Mouse (Mus musculus): ENCODE measurements at regions not wholly inside any gene's neighbourhood (a gene's known extent, or its start where the extent isn't known, plus 50 kb on each side); places are given as distances from the start of the nearest gene placed in this dataset.

DNA sequence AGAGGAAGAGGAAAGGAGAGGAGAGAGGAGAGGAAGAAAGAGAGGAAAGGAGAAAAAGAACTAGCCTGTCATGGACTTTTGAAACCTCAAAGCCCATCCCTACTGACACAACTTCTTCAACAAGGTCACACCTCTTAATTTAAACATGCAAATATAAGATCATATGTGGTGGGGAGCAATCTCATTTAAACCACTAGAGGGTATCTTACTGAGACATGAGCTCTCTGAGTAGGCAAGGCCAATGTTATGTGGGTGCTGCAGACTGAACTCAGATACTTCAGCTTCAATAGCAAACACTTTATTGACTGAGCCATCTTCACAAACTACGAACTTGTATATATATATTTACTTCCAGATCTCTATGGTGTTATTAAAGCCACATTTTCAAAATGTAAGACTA lies 156.9 kb downstream of the Mex3b start:
- in situ Hi-C loops (cut with MboI, MseI): no loop called here

DNA sequence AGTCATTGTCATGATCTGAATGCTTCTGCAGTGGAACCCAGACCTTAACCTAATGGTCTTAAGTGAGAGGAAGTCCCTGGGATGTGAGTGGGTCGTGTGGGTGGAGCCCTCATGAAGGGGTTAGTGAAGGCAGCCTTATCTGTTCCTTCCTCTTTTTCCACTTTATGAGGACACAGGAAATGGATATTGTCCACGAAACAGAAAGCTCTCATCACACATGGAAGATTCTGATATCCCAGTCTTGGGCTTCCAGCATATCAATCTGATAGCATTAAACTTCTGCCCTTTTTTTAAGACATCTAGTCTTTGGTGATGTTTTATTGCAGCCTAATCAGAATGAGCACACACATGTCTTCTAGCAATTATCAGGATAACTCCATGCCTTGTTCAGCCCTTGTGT lies 164.0 kb downstream of the Mex3b start:
- in situ Hi-C loops (cut with MboI, MseI): no loop called here

DNA sequence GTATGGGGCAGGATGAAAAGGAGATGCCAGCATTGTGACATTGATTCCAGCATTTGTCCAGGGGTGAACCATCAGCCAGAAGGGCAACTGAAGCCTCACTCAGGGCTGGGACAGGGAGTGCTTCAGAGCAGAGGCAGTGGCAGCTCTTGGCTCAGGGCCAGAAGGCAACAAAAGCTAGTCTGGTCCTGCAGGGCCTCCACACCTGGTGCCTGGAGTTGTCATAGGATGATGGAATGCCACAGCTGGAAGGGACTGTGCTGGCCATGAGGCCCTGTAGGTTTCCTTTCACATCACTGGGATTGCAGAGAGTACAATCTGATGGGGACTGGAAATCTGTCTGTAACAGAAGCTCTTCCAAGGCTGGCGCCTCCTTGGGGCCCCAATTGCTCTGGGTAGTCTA lies 164.9 kb downstream of the Mex3b start:
- in situ Hi-C loops (cut with MboI, MseI): no loop called here

DNA sequence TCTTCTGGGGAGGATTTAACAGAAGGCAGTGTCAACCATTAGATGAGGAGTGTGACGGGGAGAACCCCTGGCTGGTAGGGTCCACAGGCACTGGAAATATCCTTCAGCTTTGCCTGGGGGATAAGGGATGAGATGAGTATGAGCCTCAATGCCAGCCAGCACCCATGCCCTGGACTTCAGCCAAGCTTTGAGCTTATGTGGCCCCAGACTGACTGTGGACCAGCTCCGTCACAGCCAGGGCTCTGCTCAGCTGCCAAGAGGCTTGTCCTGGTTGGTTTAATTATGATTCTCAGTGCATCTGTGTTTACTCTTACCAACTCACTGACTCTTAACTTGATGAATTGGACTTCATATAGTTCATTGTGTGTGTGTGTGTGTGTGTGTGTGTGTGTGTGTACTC lies 165.8 kb downstream of the Mex3b start:
- in situ Hi-C loops (cut with MboI, MseI): no loop called here

DNA sequence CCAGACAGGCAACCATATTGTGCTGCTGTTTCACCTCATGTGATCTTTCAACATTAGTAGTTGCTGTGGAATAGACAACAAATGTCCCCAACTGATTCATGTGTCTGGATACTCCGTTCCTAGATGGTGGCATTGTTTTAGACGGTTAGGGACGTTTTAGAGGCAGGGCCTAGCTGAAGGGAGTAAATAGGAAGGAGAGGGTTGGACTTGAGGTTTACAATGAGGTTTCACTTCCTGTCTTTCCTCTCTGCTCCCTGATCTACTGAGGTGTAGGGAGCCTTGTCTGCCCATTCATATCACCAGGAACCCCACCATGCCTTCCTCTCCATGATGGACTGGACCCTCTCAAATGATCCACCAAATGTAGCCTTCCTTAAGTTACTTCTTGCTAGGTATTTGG lies 168.1 kb downstream of the Mex3b start:
- in situ Hi-C loops (cut with MboI, MseI): no loop called here

DNA sequence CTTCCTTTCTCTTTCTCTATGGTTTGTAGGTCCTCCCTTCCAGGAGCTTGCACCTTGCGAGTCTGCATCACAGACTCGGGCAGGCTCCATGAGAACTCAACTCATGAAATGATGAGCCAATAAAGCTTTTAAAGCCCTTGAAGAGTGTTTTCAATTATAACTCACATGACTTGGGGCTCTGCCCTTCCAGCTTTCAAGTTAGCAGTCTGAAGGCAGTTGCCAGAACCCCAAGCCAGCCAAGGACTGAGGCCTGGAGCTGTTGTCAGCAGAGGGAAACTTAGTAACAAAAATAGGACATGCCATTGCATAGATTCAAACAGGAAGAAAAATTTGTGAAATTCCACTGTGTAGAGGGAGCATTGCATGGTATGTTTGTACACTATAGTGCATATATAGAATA lies 169.3 kb downstream of the Mex3b start:
- in situ Hi-C loops (cut with MboI, MseI): no loop called here

DNA sequence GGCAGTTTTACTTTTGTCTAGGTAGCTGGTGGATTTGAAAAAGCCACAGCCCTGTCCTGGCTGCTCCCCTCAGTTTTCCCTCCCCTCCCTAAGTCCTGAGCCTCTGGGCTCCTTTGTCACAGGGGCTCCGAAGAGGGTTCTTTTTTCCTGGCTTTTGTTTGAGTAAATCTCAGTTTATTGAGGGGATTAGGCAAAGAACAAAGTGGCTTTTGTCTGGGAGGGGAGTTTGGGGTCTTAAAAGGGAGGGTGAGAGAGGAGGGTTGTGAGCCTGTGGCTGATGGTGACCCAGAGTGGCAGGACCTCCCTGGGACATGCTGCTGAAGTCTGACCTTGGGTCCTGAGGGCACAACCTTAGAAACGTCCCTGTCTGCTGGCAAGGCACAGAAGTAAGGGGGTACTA lies 170.0 kb downstream of the Mex3b start:
- in situ Hi-C loops (cut with MboI, MseI): no loop called here

DNA sequence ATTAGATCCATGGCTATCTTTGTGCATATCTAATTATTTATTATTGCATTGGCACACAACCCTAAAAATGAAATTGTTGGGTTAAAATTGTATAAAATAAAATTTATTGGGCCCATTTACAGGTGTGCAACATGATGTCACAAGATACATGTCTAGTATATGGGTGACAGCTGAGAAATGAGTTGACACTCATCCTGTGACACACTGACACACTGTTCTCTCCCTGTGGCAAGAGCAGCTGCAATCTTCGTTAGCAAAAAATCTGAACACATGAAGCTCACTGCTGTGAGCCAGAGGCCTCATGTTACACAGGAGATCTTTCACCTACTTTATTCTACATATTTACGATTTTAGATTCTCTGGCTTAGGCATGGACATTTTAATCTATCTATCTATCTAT lies 170.6 kb downstream of the Mex3b start:
- in situ Hi-C loops (cut with MboI, MseI): no loop called here

DNA sequence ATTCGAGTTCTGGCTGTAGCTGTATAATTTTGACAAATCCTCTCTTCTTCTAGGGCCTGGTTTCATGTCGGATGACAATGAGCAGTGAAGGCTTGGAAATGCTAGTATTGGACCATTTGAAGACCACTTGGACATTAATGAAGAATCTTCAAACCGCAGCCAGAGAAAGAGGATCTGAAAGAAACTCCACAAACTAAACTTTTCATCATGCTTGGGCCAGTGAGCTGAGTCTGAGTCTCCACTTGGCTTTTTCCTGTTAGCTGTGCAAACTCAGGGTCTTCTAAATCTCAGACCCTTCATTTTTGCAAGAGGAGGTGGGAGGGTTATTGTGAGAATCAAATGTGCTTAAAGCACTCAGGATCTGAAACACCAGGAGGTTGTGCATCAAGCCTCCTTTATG lies 176.6 kb downstream of the Mex3b start:
- in situ Hi-C loops (cut with MboI, MseI): no loop called here

DNA sequence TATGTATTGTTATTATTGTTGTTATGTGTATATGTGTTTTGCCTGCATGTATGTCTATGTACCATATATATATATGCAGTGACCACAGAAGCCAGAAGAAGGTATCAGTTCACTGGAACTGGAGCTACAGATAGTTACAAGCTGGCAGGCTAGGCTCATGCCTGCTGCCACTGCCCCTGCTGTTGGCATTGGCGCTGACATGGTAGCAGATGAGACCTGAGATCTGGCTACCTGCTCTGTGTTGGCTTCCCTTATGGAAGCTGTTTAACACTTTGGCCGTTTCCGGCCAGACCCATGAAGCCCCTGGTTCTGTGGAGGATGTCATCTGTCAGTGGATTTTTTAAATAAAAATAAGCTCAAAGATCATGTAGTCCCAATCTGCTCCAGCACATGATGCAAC lies 178.1 kb downstream of the Mex3b start:
- in situ Hi-C loops (cut with MboI, MseI): no loop called here

DNA sequence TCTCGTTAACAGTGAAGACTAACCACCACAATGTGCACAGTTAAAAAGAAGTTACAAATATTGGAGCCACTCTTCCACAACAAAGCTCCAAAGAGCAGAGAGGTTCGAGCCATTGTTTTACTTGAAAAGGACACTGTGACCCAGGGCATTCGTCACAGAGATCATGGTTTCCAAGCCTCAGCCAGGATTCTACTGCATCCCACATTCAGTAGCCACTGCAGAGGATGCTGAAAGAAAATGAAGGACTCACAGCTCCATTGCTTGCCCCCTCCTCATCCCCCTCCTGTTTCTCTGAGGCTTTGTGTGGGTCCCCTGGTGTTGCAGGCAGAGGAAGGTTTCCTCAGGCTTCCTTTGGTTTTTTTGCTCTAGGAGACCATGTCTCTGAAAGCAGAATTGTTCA lies 182.9 kb downstream of the Mex3b start:
- in situ Hi-C loops (cut with MboI, MseI): loop anchor here (25.0 kb wide), 1 partner anchor 1338 kb away; the partner anchor contains the start of gene Homer2

DNA sequence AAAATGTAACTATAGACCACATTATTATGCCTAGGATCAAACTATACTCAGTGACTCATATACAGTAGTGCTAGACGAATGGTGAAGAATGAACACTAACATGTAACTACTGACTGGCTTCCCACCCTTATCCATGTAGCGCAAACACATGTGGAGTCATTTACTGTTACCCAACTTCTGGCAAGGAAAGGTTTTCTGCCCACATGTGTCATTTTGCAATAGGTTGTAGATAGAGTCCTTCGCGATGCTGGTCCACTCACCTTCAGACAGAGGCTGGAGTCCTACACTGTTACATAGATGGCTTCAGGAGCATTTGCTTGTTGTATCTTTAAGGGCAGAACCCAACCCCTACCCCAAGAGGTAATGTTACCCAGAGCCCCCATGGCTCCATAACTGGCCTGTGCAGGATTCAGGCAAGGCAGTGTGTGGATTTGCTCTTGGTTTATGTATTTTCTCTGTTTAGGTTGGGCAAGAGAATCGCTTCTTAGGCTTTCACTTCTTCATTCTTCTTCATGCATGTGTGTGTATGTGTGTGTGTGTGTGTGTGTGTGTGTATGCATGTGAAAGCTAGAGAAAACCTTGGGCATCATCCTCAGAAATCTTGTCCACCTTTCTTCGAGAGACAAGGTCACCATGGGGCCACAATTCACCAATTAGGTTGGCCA lies 183.8 kb downstream of the Mex3b start:
- in situ Hi-C loops (cut with MboI, MseI): loop anchor here (25.0 kb wide), 1 partner anchor 1339 kb away; the partner anchor contains the start of gene Homer2

DNA sequence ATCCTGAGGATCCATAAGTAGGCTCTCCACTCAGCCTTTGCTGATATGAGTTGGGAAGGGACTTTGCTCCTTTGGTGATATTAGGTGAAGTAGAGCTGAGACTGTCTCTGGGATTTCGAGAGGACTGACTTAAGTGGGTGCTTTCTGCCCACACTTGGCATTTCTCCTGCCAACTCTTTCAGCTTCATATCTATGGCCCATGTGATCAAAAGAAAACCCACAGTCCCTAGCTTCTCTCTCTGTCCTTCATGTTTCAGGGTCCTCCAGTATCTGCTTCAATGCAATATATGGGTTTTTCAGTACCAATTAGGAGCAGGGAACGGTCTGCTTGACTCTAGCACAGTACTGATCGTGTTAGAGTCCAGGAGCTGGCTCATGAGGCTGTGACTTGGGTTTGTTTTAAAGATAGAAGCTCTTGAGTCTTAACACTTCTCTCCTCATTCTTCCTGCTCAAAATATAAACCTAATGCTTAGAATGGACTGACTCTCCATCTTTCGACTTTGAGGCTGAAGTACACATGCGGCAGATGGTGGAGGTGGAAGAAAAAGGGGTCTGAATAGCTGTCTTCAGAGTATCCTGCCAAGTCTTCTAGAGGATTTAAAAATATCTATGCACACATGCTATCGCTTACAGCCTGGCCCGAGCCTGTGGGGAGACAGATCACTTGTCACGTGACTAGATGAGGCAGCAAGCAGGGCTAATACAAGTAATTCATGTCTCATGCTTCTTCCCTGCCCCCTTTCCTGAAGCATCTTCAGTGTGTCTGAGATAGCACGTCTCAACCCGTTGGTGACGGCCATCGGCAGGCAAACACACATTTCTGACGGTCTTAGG lies 189.2 kb downstream of the Mex3b start:
- in situ Hi-C loops (cut with MboI, MseI): loop anchor here (25.0 kb wide), 1 partner anchor 1344 kb away; the partner anchor contains the start of gene Homer2

DNA sequence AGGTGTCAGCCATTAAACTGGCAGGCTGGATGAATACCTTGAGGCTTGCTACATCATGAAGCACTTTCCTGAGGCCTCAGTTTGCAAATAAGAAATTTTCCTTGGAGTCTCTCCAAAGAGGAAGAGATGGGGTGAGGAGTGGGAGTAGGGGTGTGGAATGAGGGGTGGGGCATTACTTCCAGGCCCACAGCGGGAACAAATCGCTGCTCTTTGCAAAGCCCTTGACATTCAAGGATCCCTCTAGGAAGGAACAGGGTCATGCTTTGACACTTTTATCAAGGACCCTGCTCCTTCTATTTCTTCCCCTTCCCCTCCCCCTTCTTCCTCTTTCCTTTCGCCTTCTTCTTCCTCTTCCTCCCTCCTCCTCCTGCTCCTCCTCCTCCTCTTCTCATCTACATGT lies 193.2 kb downstream of the Mex3b start:
- in situ Hi-C loops (cut with MboI, MseI): loop anchor here (25.0 kb wide), 1 partner anchor 1348 kb away; the partner anchor contains the start of gene Homer2

DNA sequence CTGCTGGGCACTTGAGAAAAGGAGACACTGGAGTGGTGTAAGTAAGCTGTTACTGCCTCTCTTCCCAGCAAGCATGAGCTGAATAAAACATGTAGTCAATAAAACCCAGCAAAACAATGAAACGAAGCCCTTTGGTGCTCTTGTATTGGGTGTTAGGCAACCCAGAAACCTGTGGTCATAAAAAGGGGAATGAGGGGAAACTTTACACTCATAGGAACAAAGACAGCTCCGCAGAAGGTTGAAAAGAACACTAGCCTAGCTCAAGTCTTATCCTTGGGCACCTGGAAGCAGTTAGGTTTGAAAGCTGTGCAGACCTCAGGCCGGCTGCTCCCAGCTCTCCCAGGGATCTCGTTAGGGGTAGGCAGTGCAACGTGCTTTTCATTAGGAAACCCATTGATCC lies 193.6 kb downstream of the Mex3b start:
- in situ Hi-C loops (cut with MboI, MseI): loop anchor here (25.0 kb wide), 1 partner anchor 1348 kb away; the partner anchor contains the start of gene Homer2

DNA sequence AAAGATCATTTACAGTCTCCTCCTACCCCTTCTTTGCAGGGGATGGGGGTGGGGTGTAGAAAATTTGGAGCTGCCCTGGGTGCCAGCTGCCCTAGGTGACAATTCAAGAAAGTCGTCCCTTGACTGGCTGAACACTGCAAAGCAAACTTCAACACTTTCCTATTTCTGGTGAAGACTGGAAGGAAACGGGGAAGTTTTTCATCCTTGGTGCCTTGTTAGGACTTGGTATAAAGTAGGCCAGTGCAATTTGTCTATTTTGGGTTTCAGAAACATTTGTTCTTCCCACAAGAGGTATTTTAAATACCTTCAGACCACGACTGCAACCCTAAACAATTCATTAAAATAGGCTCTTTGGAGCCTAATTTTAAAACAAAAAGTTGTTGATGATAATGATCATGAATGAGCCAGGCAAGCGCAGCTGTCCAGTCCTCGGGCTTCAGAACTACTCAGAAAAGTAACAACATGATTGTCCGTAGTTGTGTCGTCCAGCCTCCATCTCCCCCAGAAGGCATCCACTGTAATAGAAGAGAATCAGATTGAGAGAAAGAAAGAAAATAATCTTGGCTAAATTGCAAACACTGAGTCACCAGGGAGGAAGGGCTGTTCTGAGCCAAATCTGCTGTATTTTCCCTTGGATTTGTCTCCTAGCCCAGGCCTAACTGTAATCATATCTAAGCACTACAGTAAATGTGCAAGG lies 194.2 kb downstream of the Mex3b start:
- in situ Hi-C loops (cut with MboI, MseI): loop anchor here (25.0 kb wide), 1 partner anchor 1349 kb away; the partner anchor contains the start of gene Homer2

DNA sequence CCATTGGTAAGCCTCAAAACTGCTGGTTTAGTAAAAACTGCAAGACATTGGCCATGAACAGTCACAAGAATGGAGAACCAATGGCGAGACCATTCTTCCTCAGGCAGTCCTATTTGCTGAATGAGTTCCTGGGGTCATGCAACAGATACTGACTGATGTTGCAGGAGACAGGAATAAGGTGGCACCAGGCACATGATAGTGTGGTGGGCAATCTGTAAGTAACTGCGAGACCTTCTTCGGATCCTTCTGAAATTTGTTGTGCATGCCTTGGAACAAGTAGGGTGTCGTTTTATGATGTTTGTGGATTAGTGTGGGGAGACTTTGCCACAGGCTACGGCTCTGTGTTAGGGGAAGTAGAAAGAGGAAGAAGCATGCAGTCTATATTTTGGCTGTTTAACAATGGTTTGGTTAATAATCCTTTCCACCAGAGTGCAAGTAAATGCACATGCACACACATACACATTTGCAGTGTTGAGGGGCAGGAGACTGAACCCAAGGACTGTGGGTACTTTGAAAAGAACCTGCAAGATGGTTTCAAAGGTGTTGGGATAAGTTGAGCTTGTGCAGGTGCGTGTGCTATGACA lies 194.9 kb downstream of the Mex3b start:
- in situ Hi-C loops (cut with MboI, MseI): loop anchor here (25.0 kb wide), 1 partner anchor 1350 kb away; the partner anchor contains the start of gene Homer2

DNA sequence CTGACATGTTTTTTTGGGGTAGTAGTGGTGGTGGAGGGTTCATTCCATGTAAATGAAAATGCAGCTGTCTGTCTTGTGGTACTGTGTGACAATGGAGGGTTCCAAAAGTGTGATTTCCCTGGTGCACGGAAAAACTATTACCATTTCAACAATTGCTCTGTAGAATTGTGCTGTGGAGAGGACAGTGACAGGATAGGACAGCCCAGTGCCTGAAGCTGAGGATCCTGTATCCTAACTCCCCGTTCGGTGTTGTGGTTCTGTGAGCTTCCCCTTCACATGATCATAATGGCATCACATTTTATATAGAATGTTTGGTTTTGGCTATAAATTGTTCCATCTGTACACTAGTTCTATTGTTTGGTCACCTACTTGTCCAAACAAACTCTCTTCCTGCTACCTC lies 196.4 kb downstream of the Mex3b start:
- in situ Hi-C loops (cut with MboI, MseI): loop anchor here (25.0 kb wide), 1 partner anchor 1351 kb away; the partner anchor contains the start of gene Homer2

DNA sequence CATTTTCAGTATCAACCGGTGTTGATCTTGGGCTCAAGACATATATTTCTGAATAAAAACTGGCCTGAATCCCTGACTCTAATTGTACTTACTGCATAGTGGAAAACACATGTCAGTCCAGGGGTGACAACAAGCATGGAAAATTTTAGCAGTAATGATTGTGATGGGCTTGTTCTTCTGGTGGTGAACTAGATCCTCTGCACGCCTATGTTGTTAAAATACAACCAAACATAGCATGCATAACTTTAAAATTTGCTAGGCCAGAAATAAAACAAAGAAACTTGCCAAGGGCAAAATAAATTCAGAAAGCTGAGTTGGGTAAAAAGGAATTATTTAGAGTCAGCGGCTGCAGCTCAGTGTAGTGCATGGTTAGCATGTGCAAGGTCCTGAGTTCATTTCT lies 198.2 kb downstream of the Mex3b start:
- in situ Hi-C loops (cut with MboI, MseI): loop anchor here (25.0 kb wide), 1 partner anchor 1353 kb away; the partner anchor contains the start of gene Homer2

DNA sequence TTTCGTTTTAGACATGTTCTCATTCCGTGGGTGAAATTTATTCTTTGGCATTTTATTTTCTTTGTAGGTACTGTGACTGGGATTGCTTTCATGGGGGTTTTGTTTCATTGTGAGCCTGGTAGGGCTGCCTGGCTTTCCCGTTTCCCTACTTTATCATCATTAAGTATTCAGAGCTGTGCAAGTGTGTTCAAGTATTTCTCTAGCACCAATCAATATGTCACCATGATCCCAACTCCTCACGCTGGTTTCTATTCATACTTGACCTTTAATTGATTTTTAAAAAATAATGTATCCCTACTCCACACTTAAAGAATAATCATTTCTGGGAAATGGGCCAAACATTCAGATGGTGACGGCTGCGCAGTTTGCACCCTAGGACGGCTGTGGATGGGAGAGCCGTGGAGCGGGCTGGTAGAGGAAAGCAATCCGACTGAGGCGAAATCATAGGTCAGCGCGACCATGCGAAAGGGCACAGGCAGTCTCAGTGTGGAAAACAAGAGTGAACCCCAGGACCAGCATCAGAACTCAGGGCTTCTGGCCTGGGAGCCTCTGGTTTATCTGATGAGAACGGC lies 207.4 kb downstream of the Mex3b start:
- in situ Hi-C loops (cut with MboI, MseI): loop anchor here (25.0 kb wide), 1 partner anchor 1362 kb away; the partner anchor contains the start of gene Homer2
